Mouse (Mus musculus): ENCODE measurements around the gene Tbc1d22a. TPM values are rescaled to one million over a fixed set of nuclear protein-coding genes. Genes with fewer than 3 reads are reported as not detected.
"Not testable (repeated sequence)": the region's sequence is repeated elsewhere in the genome, so short reads cannot be mapped to it uniquely, and the experiment has no call there.

The Tbc1d22a gene
- polyA plus RNA-seq, 1 experiment from 2014 or later, result 9.6 TPM

DNA sequence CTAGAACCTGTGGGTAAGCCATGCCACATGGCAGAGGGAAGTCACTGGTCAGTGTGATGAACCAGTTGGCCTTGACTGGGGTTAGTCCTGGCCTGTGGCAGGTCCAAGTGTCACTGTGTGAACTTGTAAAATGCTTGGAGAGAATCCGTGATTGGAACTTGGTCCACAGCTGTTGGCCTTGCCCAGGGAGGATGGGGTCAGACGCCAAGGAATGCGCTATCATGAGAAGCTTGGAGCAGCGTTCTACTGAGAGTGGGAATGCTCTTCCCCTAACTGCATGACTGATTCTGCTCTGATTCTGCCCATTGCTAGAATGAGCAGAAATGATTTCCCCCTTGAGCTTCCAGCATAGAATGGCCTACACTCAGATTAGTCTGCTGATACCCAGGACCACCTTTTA is 6.5 kb downstream of the Tbc1d22a start:
- Histone ChIP-seq H3K9me3 (ENCODE audit: control insufficient read depth, low read length) (no peaks in the 10 kb centered on the region), H3K36me3 (ENCODE audit: control insufficient read depth, insufficient read depth, low read length) (no peaks in the 10 kb centered on the region), H3K27ac (ENCODE audit: low read depth) (no peak overlapping the region), H3K4me1 (replicated peaks; ENCODE audit: control insufficient read depth, insufficient read depth, low read length) (no peaks in the 10 kb centered on the region), H3K4me2 (ENCODE audit: low read length) (no peak overlapping the region), H3K27me3 (replicated peaks; ENCODE audit: control insufficient read depth, insufficient read depth, low read length) (no peaks in the 10 kb centered on the region), H3K4me3 (ENCODE audit: low read depth, low read length) (no peak overlapping the region), H3K9ac (ENCODE audit: low read length) (no peak overlapping the region)
- WGBS, result 76% methylated on average over 4 of the region's 4 CpGs
- DNase-seq (ENCODE audit: low spot score) (no peak), ATAC-seq (replicated peaks; ENCODE audit: low FRiP score, low TSS enrichment, low read depth) (no peak)

GRCm38 (mm10) chr15:86221369-86221768 is 7.1 kb downstream of the Tbc1d22a start:
- Histone ChIP-seq H3K9ac (ENCODE audit: low read length) (no peak overlapping the region), H3K4me3 (ENCODE audit: low read depth, low read length) (no peak overlapping the region), H3K27ac (ENCODE audit: low read depth) (no peak overlapping the region), H3K9me3 (ENCODE audit: control insufficient read depth, low read length) (no peaks in the 10 kb centered on the region), H3K27me3 (replicated peaks; ENCODE audit: control insufficient read depth, insufficient read depth, low read length) (no peaks in the 10 kb centered on the region), H3K36me3 (ENCODE audit: control insufficient read depth, insufficient read depth, low read length) (no peaks in the 10 kb centered on the region), H3K4me1 (replicated peaks; ENCODE audit: control insufficient read depth, insufficient read depth, low read length) (no peaks in the 10 kb centered on the region), H3K4me2 (ENCODE audit: low read length) (no peak overlapping the region)
- no peak for ATAC-seq (replicated peaks; ENCODE audit: low FRiP score, low TSS enrichment, low read depth)
- DNase-seq (ENCODE audit: low spot score), result no peak
- 76% methylated on average over 4 of the region's 4 CpGs for WGBS

DNA sequence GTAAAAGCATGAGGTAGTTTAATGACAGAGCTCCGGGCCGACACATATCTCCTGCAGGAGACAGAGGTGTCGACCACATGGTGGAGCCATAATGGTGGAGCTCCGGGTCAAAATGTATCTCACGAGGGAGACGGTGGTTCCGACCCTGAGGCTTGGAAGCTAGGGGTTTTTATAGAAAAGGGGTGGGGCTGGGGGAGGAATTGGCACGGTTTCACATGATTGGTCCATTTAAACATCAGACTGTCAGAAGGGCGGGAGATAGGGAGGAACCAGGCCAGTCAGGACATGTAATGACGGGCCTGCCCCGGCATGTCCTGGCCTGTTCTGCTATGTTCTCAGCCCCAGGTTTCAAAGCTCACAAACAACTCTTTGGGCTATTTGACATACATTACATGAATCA is 7.6 kb downstream of the Tbc1d22a start:
- not testable (repeated sequence) for H3K27me3 ChIP-seq (replicated peaks; ENCODE audit: control insufficient read depth, insufficient read depth, low read length); DNase-seq (ENCODE audit: low spot score); H3K9ac ChIP-seq (ENCODE audit: low read length); H3K27ac ChIP-seq (ENCODE audit: low read depth); H3K4me2 ChIP-seq (ENCODE audit: low read length); H3K4me3 ChIP-seq (ENCODE audit: low read depth, low read length); ATAC-seq (replicated peaks; ENCODE audit: low FRiP score, low TSS enrichment, low read depth); H3K4me1 ChIP-seq (replicated peaks; ENCODE audit: control insufficient read depth, insufficient read depth, low read length); H3K36me3 ChIP-seq (ENCODE audit: control insufficient read depth, insufficient read depth, low read length); H3K9me3 ChIP-seq (ENCODE audit: control insufficient read depth, low read length)
- WGBS, result 84% methylated on average over 11 of the region's 11 CpGs

DNA sequence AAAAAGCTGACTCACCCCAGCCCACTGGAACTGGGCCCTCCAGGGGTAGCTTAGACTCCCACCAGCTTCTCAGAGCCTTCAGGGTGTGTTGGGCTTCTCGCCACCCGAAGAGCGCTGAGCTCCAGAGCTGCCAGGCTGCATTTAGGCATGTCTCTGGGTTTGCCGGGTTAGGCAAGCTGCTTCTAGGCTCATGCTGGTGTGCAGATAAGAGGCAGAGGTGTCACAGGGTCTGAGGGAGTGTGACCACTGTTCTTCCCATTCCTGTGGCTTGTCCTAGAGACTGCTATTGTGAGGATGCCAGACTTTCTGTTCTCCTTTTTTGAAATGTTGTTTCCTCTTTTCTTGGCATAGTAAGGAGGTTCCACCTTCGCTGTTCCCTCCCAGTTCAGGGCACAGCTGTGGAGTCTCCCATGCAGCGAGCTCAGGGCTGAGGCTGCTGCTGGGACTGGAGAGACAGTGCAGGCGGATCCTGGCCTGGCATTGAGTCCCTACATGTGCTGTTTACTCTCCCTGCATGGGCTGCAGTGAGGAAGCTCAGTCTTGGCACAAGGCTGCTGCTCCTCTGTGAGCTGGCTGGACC is 10.8 kb downstream of the Tbc1d22a start:
- Histone ChIP-seq H3K27me3 (replicated peaks; ENCODE audit: control insufficient read depth, insufficient read depth, low read length) (no peaks in the 10 kb centered on the region), H3K9ac (ENCODE audit: low read length) (no peak overlapping the region), H3K27ac (ENCODE audit: low read depth) (no peak overlapping the region), H3K36me3 (ENCODE audit: control insufficient read depth, insufficient read depth, low read length) (no peaks in the 10 kb centered on the region), H3K4me3 (ENCODE audit: low read depth, low read length) (no peak overlapping the region), H3K4me2 (ENCODE audit: low read length) (no peak overlapping the region), H3K4me1 (replicated peaks; ENCODE audit: control insufficient read depth, insufficient read depth, low read length) (no peaks in the 10 kb centered on the region), H3K9me3 (ENCODE audit: control insufficient read depth, low read length) (no peaks in the 10 kb centered on the region)
- ATAC-seq (replicated peaks; ENCODE audit: low FRiP score, low TSS enrichment, low read depth) (no peak), DNase-seq (ENCODE audit: low spot score) (no peak)
- WGBS, result 91% methylated on average over 7 of the region's 7 CpGs

DNA sequence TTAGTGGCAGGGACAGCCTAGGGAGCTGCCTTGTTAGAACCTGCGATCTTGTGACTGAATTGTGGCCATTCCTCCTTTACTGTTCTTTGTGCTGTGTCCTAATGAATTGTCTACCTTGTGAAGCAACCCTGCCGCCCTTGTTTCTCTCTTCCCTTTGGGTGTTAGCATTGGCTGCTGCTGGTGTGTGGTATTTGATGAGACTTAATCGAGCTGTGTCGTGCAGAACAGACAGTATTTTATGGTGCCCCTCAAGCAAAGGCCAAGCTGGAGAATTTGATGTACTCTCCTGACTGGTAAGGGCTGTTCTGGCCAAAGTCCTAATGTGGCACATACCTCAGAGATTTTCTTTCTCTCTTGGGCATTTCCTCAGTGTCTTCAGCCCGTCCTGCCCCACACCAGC is 12.0 kb downstream of the Tbc1d22a start:
- DNase-seq (ENCODE audit: low spot score) (no peak), ATAC-seq (replicated peaks; ENCODE audit: low FRiP score, low TSS enrichment, low read depth) (no peak)
- Histone ChIP-seq H3K36me3 (ENCODE audit: control insufficient read depth, insufficient read depth, low read length) (no peaks in the 10 kb centered on the region), H3K27me3 (replicated peaks; ENCODE audit: control insufficient read depth, insufficient read depth, low read length) (no peaks in the 10 kb centered on the region), H3K4me3 (ENCODE audit: low read depth, low read length) (no peak overlapping the region), H3K9ac (ENCODE audit: low read length) (no peak overlapping the region), H3K4me1 (replicated peaks; ENCODE audit: control insufficient read depth, insufficient read depth, low read length) (no peaks in the 10 kb centered on the region), H3K9me3 (ENCODE audit: control insufficient read depth, low read length) (no peaks in the 10 kb centered on the region), H3K4me2 (ENCODE audit: low read length) (no peak overlapping the region), H3K27ac (ENCODE audit: low read depth) (no peak overlapping the region)
- WGBS, result 81% methylated on average over 5 of the region's 5 CpGs

DNA sequence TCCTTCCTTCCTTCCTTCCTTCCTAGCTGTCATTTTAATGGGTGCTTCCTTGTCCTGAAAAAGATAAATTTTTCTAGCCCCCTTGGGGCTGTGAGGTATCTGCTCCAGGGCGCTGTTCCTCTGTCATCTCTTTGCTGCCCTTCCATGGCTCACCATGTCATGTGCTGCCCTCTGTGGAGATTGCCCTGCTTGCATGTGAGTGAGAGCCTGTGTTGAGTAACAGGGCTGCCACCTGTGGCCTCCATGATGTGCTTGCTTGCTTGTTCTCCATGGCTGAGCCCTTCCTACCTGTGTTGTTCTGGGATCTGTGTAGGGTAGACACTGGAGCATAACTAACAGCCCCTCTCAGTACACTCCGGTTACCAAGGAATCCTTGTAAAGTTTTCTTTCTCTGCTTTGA is 12.7 kb downstream of the Tbc1d22a start:
- 83% methylated on average over 2 of the region's 2 CpGs for WGBS
- no peak overlapping the region for H3K27ac ChIP-seq (ENCODE audit: low read depth)

DNA sequence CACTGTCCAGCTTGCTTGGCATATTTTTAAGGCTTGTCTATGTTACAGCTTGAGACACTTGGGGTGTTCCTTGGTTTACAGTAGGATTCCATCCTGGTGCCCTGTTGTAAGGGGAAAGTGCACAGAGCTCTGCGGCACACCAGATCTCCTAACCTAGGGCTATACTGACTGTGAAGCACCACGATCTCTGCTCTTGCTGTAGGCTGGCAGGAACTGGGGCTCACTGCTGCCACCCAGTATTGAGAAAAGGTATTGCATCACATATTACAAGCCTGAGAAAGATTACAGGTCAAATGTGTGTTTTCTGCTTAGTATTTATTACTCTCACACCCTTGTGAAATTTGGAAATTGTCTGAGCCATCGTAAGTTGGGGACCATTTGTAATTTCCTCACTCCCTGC is 13.9 kb downstream of the Tbc1d22a start:
- H3K4me1 ChIP-seq (replicated peaks; ENCODE audit: control insufficient read depth, insufficient read depth, low read length), result no peaks in the 10 kb centered on the region
- no peaks in the 10 kb centered on the region for H3K36me3 ChIP-seq (ENCODE audit: control insufficient read depth, insufficient read depth, low read length)
- DNase-seq (ENCODE audit: low spot score), result no peak
- no peaks in the 10 kb centered on the region for H3K27me3 ChIP-seq (replicated peaks; ENCODE audit: control insufficient read depth, insufficient read depth, low read length)
- ATAC-seq (replicated peaks; ENCODE audit: low FRiP score, low TSS enrichment, low read depth), result no peak
- H3K27ac ChIP-seq (ENCODE audit: low read depth), result no peak overlapping the region
- H3K4me2 ChIP-seq (ENCODE audit: low read length), result no peak overlapping the region
- H3K9me3 ChIP-seq (ENCODE audit: control insufficient read depth, low read length), result no peaks in the 10 kb centered on the region
- no peak overlapping the region for H3K9ac ChIP-seq (ENCODE audit: low read length)
- 45% methylated on average over 3 of the region's 3 CpGs for WGBS
- no peak overlapping the region for H3K4me3 ChIP-seq (ENCODE audit: low read depth, low read length)

More for the DNA sequence above, 12.7 kb downstream of the Tbc1d22a start:
- no peaks in the 10 kb centered on the region for H3K9me3 ChIP-seq (ENCODE audit: control insufficient read depth, low read length)
- ATAC-seq (replicated peaks; ENCODE audit: low FRiP score, low TSS enrichment, low read depth) (no peak), DNase-seq (ENCODE audit: low spot score) (no peak)
- no peak overlapping the region for H3K4me3 ChIP-seq (ENCODE audit: low read depth, low read length)
- no peaks in the 10 kb centered on the region for H3K27me3 ChIP-seq (replicated peaks; ENCODE audit: control insufficient read depth, insufficient read depth, low read length)
- H3K9ac ChIP-seq (ENCODE audit: low read length), result no peak overlapping the region
- H3K4me2 ChIP-seq (ENCODE audit: low read length), result no peak overlapping the region
- no peaks in the 10 kb centered on the region for H3K36me3 ChIP-seq (ENCODE audit: control insufficient read depth, insufficient read depth, low read length)
- no peaks in the 10 kb centered on the region for H3K4me1 ChIP-seq (replicated peaks; ENCODE audit: control insufficient read depth, insufficient read depth, low read length)

DNA sequence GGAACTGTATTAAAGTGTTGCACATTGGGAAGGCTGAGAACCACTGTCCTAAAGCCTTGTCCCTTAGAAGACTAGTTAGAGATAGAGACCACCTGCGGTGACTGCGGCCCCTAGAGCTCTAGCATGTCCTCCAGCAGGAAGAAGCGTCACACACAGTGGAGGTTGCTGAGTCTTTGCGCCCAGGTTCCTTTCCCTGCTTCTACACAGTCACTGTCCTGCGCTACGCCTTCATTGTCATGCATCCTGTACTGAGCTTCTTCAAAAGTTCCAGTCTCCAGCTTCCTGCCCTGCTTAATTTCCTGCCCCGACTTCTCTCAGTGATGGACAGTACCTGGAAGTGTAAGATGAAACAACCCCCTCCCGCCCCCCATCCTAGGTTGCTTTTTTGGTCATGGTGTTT is 14.8 kb downstream of the Tbc1d22a start:
- no peak overlapping the region for H3K27ac ChIP-seq (ENCODE audit: low read depth)
- H3K36me3 ChIP-seq (ENCODE audit: control insufficient read depth, insufficient read depth, low read length), result no peaks in the 10 kb centered on the region
- WGBS, result 88% methylated on average over 8 of the region's 8 CpGs
- ATAC-seq (replicated peaks; ENCODE audit: low FRiP score, low TSS enrichment, low read depth) (0 out of 2 replicates have a peak, but pooled peaks have one; percentile 43), DNase-seq (ENCODE audit: low spot score) (no peak)
- H3K9me3 ChIP-seq (ENCODE audit: control insufficient read depth, low read length), result no peaks in the 10 kb centered on the region
- no peak overlapping the region for H3K9ac ChIP-seq (ENCODE audit: low read length)
- H3K4me1 ChIP-seq (replicated peaks; ENCODE audit: control insufficient read depth, insufficient read depth, low read length), result no peaks in the 10 kb centered on the region
- H3K27me3 ChIP-seq (replicated peaks; ENCODE audit: control insufficient read depth, insufficient read depth, low read length), result no peaks in the 10 kb centered on the region
- H3K4me2 ChIP-seq (ENCODE audit: low read length), result no peak overlapping the region
- no peak overlapping the region for H3K4me3 ChIP-seq (ENCODE audit: low read depth, low read length)

DNA sequence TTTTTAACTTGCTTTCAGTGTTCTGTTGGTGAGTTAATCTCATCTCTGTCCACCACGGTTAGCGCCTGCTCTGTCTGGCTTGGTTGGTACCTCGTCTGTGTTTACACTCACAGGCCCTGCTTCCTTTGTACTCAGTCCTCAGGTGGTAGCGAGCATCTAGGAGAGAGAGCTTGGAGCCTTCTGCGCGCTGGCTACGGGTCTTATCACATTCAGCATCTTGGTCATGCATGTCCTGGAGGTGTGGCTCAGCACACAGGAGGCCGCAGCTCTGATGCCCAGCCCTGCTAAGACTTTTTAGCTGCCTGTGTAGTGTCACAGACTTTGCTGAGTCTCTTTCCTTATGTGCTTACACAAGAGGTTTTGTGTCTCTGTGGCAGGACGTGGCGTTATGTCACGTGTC is 15.4 kb downstream of the Tbc1d22a start:
- H3K27ac ChIP-seq (ENCODE audit: low read depth), result no peak overlapping the region
- H3K27me3 ChIP-seq (replicated peaks; ENCODE audit: control insufficient read depth, insufficient read depth, low read length), result no peaks in the 10 kb centered on the region
- H3K4me1 ChIP-seq (replicated peaks; ENCODE audit: control insufficient read depth, insufficient read depth, low read length), result no peaks in the 10 kb centered on the region
- H3K4me2 ChIP-seq (ENCODE audit: low read length), result no peak overlapping the region
- DNase-seq (ENCODE audit: low spot score) (no peak), ATAC-seq (replicated peaks; ENCODE audit: low FRiP score, low TSS enrichment, low read depth) (no peak)
- 80% methylated on average over 11 of the region's 11 CpGs for WGBS
- no peaks in the 10 kb centered on the region for H3K36me3 ChIP-seq (ENCODE audit: control insufficient read depth, insufficient read depth, low read length)
- no peaks in the 10 kb centered on the region for H3K9me3 ChIP-seq (ENCODE audit: control insufficient read depth, low read length)
- H3K4me3 ChIP-seq (ENCODE audit: low read depth, low read length), result no peak overlapping the region
- no peak overlapping the region for H3K9ac ChIP-seq (ENCODE audit: low read length)
